Mouse (Mus musculus) mammary gland, adult 2 months (tissue): ENCODE measurements around the gene Itgb8. TPM values are rescaled to one million over a fixed set of nuclear protein-coding genes. Genes with fewer than 3 reads are reported as not detected.

Source experiments
- polyA plus RNA-seq: library from polyadenylated mRNA; depleted of rRNA; stranded (reverse); fragments of >200 nt; gene quantifications from 2 replicates; pipeline ENCODE4 v1.2.3, GENCODE M21; 2012; ENCODE audit warnings: low replicate concordance; rRNA removed

Gene Itgb8
- 0.55 and 0.60 TPM in 2 replicates for polyA plus RNA-seq

GRCm38 (mm10) chr12:119238696-119239415 is at the start of gene Itgb8:
TSS of gene Itgb8 (minus strand) at chr12:119238802.

Other genes starting within 250 kb of the Itgb8 start
- 0.11 and 0.27 TPM in 2 replicates for gene Macc1, start 75.5 kb upstream of the Itgb8 start, polyA plus RNA-seq